Mouse (Mus musculus) ES-CJ7 (cell line): ENCODE measurements at regions not wholly inside any gene's neighbourhood (a gene's known extent, or its start where the extent isn't known, plus 50 kb on each side); places are given as distances from the start of the nearest gene placed in this dataset.
A peak's percentile ranks its signal among the peaks of the same experiment; 100 is the strongest.

Experiments
- DNase-seq: peaks from one replicate; pipeline ENCODE4 v3.0.0; 2011; ENCODE audit warnings: low read depth, low spot score

GRCm38 (mm10) chr7:98768460-98768859, 65.6 kb downstream of the Thap12 start:
- DNase-seq = no peak

DNA sequence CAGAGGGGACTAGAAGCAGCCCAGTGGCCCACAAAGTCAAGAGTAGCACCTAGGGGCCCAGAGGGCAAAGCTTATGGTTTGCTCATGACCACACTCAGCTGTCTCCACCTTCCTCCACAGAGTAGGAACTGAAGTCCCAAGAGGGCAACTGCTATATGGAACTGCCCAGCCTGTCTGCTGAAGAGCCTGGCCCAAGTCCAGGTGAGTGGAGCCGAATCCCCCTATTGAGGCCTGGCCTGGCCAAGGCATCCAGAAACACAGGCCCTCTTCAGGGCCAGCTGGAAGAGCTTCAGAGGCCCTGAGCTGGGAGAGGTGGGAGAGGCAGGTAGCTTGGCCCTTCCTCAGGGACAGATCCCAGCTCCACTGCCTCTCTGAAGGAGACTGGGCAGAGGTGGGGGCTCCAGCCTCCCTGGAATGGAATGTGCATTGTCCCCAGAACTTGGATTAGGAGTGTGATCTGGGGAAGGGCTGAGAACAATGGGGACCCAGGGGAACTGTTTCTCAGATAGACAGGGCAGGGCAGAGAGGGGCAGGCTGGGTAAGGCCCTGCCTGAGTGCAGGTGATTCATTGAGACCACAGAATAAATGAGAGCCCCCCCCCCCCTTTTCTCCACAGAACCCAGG, 65.7 kb upstream of the Wnt11 start:
- DNase-seq = peak; percentile 29

DNA sequence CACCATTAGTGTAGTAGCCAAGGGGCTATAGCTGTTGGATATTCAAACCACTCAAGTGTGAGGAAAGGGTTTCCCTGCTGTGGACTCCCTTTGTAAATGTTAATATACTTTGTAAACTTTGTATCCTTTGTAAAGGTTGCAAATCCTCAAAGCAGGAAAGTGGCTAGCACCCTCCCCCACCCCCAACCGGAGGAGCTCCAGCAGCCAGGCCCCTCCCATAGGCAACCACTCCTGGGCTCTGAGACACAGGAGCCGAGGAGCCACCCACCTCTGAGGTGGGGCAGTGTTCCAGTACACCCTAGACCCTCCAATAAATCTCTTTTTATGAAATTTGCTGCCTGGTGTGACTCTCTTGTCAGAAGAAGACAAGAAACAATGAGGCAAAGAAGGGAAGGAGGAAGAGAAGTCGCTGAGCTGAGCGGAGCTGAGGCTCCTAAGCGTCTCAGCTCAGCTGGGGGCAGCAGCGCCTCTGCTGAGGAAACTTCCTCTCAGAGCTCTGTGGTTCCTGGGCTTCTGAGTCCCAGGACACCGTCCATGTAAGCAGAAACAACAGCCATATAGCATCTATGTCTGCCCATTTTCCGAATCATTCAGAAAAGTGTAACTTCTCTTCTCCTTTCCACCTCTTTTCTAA, 64.5 kb upstream of the Wnt11 start:
- DNase-seq = peak; percentile 82

- no peak for DNase-seq
These were observed 63.7 kb upstream of the Wnt11 start for GRCm38 (mm10) chr7:98771134-98771775.

DNA sequence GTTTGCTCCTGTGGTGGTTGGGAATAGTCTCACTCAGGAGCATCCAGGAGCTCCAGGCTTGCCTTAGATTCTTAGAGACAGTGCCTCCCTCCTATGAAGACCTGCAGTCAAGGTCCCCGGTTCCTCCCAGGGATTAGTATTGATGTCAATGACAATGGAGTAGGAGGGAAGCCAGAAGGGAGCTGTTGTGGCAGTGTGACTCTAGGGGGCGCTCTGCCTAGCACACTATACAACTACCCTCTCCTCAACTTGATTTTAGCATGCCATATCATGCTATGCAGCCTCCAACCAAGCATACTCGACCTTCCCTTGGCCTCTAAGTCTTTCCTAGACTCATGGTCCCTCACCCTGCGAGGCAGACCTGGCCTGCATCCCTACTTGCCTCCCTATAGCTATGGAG, 60.3 kb upstream of the Wnt11 start:
- peak; percentile 68 for DNase-seq

DNA sequence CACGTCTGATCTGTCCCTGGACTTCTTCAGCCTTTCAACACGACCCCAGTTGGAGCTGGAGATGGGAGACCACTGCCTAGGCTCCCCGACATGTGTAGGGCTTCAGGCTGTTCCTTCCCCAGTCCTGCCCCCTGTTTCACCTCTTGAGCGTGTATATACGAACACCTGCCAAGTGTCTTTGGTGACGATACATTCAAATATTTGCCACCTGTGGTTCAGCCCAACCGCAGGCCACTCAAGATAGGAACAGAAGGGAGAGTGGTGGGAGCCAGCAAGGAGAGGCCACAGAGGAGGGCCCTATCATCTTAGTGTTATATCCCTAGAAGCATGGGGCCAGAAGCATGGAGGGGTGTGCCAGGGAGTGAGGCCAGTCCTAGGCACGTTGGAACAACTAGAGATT, 59.9 kb upstream of the Wnt11 start:
- DNase-seq = no peak

DNA sequence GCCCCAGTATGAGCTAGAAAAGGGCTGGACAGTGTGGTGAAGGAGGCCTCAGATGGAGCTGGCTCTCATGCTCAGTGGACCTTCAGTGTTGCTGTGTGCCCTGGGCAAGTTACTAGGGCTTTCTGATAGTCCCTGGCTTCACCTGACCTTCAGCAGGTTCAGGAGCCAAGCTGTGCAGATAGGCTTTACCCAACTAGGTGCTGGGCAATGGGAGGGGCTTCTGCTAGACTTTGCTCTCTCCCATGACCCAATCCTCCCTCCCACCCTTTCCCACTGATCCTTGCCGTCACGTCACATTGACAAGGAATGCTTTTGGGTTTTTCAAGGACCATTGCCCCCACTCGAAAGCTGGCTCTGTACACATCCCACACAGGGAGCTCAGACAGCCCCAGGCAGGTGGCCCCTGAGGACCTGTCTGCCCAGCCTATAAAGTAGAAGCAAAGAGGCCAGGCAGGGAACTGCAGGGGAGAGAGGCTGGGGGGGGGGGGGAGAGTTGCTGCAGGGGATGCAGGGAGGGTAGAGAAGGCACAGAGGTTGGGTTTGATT, 57.5 kb upstream of the Wnt11 start:
- DNase-seq = no peak

- DNase-seq = peak; percentile 58
These were observed 56.0 kb upstream of the Wnt11 start for GRCm38 (mm10) chr7:98778929-98779328.

DNA sequence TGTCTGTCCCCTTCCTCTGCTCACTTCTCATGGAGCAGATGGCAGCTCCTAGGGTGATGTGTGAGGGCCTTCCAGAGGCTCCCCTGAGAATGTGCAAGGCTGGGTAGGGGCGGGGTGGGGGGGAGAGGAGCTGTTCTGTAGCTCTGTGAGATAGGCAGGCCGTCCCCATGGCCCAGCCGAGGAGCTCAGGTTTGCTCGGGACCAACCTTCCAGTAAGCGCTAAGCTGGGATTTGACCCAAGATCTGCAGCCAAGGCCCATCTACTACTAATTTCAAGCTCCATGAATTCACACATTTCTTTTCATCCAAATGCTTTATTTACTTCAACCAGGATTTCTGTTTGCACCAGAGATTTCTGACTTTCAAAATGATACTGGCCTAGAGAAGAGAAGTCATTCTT, 51.4 kb upstream of the Wnt11 start:
- DNase-seq = no peak

DNA sequence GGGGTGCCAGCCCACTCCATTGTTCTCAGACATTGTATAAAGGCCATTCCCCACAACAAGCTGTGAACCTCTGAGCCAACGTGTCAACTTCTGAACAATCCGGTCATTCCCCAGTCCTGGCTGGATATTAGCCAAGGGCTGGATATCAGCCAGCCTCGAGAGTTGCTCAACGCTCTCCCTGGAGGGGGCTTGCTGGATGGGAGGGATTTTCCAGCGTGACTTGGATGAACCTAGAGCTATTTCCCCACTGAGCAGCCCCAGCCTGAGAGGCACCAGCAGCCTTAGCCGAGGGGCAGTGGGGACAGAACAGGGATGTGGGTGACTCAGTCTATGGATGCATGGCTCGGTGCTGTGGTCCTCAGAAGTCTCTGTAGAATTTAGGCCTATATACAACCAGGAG, 51.0 kb upstream of the Wnt11 start:
- DNase-seq = no peak

- no peak for DNase-seq
These were observed 50.5 kb upstream of the Wnt11 start for GRCm38 (mm10) chr7:98784369-98784931.
